Mouse (Mus musculus) lung, postnatal 0 days (tissue): Measurements from ENCODE around the gene Fhad1. TPM values are rescaled to one million over a fixed set of nuclear protein-coding genes. Genes with fewer than 3 reads are reported as not detected.
A peak's percentile ranks its signal among the peaks of the same experiment; 100 is the strongest.

ENCODE experiments used
- ATAC-seq: fragments of 200-750 bp; cut with Nextera tagmentation; 2 replicates; pipeline ENCODE4 v1.8.0; 2017; ENCODE audit warnings: moderate library complexity
- DNase-seq: peaks from one replicate; pipeline ENCODE4 v3.0.0-alpha.2; 2016; ENCODE audit warnings: low spot score
- H3K27ac ChIP-seq: fragments of 300-500 bp; sonication (generic); 2 replicates; pipeline ENCODE4 v1.5.1; 2014; ENCODE audit warnings: antibody characterized with exemption, mild to moderate bottlenecking, low read length, mixed read lengths
- H3K27me3 ChIP-seq: fragments of 300-500 bp; sonication (generic); replicated peaks from 2 replicates; pipeline ENCODE4 v1.6.1; 2014; ENCODE audit warnings: low read length, mixed read lengths; ENCODE audit not compliant: insufficient read depth
- H3K36me3 ChIP-seq: fragments of 300-500 bp; sonication (generic); 2 replicates; pipeline ENCODE4 v1.6.1; 2014; ENCODE audit warnings: low read length, mixed read lengths; ENCODE audit not compliant: insufficient read depth
- H3K4me1 ChIP-seq: fragments of 300-500 bp; sonication (generic); 2 replicates; pipeline ENCODE4 v1.6.1; 2014; ENCODE audit warnings: antibody characterized with exemption, low read depth, low read length, mixed read lengths; ENCODE audit not compliant: insufficient read depth
- H3K4me2 ChIP-seq: fragments of 300-500 bp; sonication (generic); replicated peaks from 2 replicates; pipeline ENCODE4 v1.6.1; 2014; ENCODE audit warnings: low read depth, mild to moderate bottlenecking, low read length, moderate library complexity, mixed read lengths
- H3K4me3 ChIP-seq: fragments of 300-500 bp; sonication (generic); 2 replicates; pipeline ENCODE4 v1.5.1; 2014; ENCODE audit warnings: low read depth, low read length
- H3K9ac ChIP-seq: fragments of 300-500 bp; sonication (generic); replicated peaks from 2 replicates; pipeline ENCODE4 v1.6.1; 2014; ENCODE audit warnings: low read depth, mild to moderate bottlenecking
- H3K9me3 ChIP-seq: fragments of 300-500 bp; sonication (generic); 2 replicates; pipeline ENCODE4 v1.6.1; 2016; ENCODE audit warnings: low read length, mixed read lengths
- CTCF ChIP-seq: IDR thresholded peaks from 2 replicates; pipeline ENCODE4 v1.5.1; 2016; ENCODE audit warnings: antibody characterized with exemption, mild to moderate bottlenecking
- EP300 ChIP-seq: IDR thresholded peaks from 2 replicates; pipeline ENCODE4 v1.6.1; 2016; ENCODE audit warnings: antibody characterized with exemption, mild to moderate bottlenecking, control low read depth
- WGBS: fragments of 180-500 bp; shearing (Covaris S2); extraction: QIAGEN DNeasy Blood & Tissue Kit; methylation state at CpG from one replicate; pipeline ENCODE4 v1.1.7; 2014; 5-methylcytosine and 5-hydroxymethylcytosine counted together
- polyA plus RNA-seq: library from polyadenylated mRNA; unstranded; fragments of >200 nt; fragmentation: Nextera tagmentation; extraction: Ambion mirVana; gene quantifications from 2 replicates; pipeline ENCODE4 v1.2.1, GENCODE M21; 2015

Gene Fhad1
- polyA plus RNA-seq, 1 experiment from 2014 or later, result 6.5 TPM

DNA sequence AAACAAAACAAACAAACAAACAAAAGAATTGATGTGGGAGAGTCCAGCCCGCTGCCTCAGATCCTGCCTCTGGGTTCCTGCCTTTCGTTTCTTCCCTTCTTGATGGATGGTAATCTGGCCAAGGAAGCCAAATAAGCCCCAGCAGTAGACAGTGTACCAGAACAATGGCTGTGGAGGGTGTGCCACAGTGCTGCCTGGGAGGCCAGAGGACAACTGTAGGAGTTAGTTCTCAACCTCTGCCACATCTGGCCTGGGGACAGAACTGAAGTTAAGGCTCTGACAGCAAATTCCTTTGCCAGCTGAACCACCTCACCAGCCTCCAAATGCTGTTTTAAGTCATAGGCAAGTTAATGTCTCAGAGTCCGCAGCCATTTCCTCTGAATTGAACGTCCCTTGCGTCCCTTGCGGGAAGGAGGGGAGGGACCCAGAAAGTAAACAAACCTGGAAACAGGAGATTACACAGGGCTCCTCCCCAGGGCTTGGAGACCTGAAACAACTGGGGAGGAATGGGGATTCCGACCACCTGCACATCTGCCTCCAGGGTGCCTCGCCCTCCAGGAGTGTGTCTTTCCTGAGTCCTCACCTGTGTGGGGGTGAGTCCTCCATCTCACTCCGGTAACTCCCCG, 133.5 kb downstream of the Fhad1 start:
- Histone ChIP-seq H3K4me1 (peaks cover 5% of the 10 kb centered on the region; the same call in 1 of the 2 replicates), H3K9me3 (no peaks in the 10 kb centered on the region), H3K36me3 (no peaks in the 10 kb centered on the region), H3K4me2 (no peak overlapping the region; the same call in 1 of the 2 replicates), H3K4me3 (no peak overlapping the region), H3K9ac (no peak overlapping the region), H3K27me3 (no peaks in the 10 kb centered on the region), H3K27ac (no peak overlapping the region)
- peak; percentile 18 for ATAC-seq
- WGBS, result 35% methylated on average over 10 of the region's 10 CpGs
- TF ChIP-seq EP300 (no peak), CTCF (no peak)
- peak; percentile 26 for DNase-seq

DNA sequence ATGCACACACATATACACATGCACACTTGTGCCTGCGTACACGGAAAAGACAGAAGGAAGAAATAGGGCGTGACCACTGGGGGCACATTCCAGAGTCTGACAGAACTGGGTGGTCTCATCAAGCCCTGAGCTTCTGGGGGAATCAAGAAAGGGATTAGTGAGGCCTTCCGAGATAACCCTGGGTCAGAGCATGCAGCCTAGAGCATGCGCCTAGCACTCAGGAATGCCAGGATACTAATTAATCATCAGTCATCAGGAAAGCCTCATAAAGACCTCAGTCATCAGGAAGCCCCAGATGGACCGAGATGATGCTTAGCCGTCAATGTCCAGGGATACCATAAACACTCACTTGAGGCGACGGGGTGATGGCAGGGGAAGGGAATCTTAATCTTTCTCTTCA, 135.0 kb downstream of the Fhad1 start:
- TF ChIP-seq EP300 (no peak), CTCF (no peak)
- H3K27me3 ChIP-seq, result no peaks in the 10 kb centered on the region
- DNase-seq, result no peak
- no peak overlapping the region for H3K4me3 ChIP-seq
- no peak for ATAC-seq
- H3K4me1 ChIP-seq, result peaks cover 9% of the 10 kb centered on the region; the same call in 1 of the 2 replicates
- no peaks in the 10 kb centered on the region for H3K9me3 ChIP-seq
- no peak overlapping the region for H3K27ac ChIP-seq
- no peaks in the 10 kb centered on the region for H3K36me3 ChIP-seq
- H3K9ac ChIP-seq, result no peak overlapping the region
- 47% methylated on average over 9 of the region's 9 CpGs for WGBS
- H3K4me2 ChIP-seq, result no peak overlapping the region

DNA sequence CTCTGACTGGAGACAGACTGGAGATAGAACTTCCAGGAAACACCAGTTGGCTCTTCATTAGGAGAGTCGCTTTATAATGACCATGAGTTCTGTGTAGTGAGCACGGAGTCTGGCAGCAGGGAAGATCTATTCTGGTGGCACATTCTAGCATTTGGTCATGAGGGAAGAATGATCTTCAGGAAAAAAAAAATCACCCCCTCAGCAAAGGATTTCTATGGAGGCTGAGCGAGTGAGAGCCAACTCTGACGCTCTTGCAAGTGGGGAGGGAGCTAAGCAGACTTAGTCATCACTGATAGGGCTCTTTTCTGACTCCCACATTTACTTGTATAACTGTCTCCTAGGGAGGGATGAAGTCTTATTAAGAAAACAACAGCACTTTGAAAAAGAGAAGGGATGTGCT, 135.8 kb downstream of the Fhad1 start:
- no peak overlapping the region for H3K27ac ChIP-seq
- no peak for TF ChIP-seq EP300
- H3K4me1 ChIP-seq, result peaks cover 9% of the 10 kb centered on the region; the same call in 1 of the 2 replicates
- H3K9me3 ChIP-seq, result no peaks in the 10 kb centered on the region
- H3K27me3 ChIP-seq, result no peaks in the 10 kb centered on the region
- no peaks in the 10 kb centered on the region for H3K36me3 ChIP-seq
- DNase-seq (peak; percentile 72), ATAC-seq (no peak)
- H3K9ac ChIP-seq, result no peak overlapping the region
- H3K4me2 ChIP-seq, result no peak overlapping the region
- WGBS, result 37% methylated on average over 4 of the region's 4 CpGs
- no peak overlapping the region for H3K4me3 ChIP-seq

DNA sequence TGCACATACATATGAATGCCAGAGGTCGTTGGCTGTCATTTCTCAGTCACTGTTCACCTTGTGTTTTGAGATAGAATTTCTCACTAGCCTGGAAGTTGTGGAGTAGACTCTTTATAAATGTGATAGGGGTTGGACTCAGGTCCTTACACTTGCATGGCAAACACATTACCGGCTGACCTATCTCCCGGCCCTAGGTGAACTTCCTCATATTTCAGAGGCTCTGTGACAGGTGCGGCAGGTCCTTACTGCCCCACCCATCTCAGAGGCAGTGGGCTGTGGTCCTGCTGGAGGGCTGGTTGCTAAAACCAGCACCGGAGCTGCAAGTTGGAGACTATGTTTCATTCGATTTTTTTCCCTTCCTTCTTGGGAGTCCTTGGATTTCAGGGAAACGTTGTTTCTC, 136.3 kb downstream of the Fhad1 start:
- ATAC-seq (no peak), DNase-seq (peak; percentile 56)
- Histone ChIP-seq H3K4me1 (peaks cover 10% of the 10 kb centered on the region; the same call in 1 of the 2 replicates), H3K4me2 (no peak overlapping the region), H3K36me3 (no peaks in the 10 kb centered on the region), H3K27me3 (no peaks in the 10 kb centered on the region), H3K9ac (no peak overlapping the region), H3K9me3 (no peaks in the 10 kb centered on the region), H3K27ac (no peak overlapping the region), H3K4me3 (no peak overlapping the region)
- 25% methylated on average over 7 of the region's 7 CpGs for WGBS
- TF ChIP-seq CTCF (no peak), EP300 (0 out of 2 replicates have a peak, but pooled peaks have one; percentile 7)

DNA sequence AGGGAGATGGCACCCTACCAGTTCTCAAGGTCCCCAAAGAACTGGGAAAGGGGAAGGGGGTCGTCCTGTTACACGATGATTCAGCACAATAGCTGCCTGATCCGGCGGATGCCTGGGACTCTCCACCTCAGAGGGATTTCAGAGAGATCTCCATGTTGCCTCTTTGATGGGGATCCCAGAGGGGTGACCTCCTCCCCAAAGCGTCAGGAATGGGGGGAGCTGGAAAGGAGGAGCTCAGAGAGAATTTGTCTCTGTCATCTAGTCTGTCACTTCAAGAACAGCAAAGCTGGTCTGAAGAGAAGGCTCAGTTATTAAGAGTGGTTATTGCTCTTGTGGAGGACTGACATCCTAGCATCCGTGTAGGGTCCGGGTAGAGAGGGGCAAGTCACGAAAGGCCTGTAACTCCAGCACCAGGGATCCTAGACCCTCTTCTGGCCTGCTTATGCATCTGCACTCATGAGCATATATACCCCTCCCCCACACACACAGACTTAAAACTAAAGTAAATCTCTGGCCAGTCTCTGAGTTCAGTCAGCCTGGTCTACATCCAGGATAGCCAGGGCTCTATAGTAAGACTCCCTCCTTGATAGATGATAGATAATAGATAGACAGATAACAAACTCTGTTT, 139.3 kb downstream of the Fhad1 start:
- Histone ChIP-seq H3K27ac (no peak overlapping the region), H3K9ac (no peak overlapping the region), H3K4me1 (peaks cover 19% of the 10 kb centered on the region), H3K4me3 (0 out of 2 replicates have a peak overlapping the region, but pooled peaks have one; percentile 85), H3K9me3 (no peaks in the 10 kb centered on the region), H3K27me3 (no peaks in the 10 kb centered on the region), H3K36me3 (no peaks in the 10 kb centered on the region), H3K4me2 (peak overlapping the region; percentile 95)
- peak; percentile 39 for DNase-seq
- no peak for ATAC-seq
- WGBS, result 9% methylated on average over 8 of the region's 8 CpGs
- 0 out of 2 replicates have a peak, but pooled peaks have one; percentile 8 for TF ChIP-seq CTCF
- TF ChIP-seq EP300, result no peak

DNA sequence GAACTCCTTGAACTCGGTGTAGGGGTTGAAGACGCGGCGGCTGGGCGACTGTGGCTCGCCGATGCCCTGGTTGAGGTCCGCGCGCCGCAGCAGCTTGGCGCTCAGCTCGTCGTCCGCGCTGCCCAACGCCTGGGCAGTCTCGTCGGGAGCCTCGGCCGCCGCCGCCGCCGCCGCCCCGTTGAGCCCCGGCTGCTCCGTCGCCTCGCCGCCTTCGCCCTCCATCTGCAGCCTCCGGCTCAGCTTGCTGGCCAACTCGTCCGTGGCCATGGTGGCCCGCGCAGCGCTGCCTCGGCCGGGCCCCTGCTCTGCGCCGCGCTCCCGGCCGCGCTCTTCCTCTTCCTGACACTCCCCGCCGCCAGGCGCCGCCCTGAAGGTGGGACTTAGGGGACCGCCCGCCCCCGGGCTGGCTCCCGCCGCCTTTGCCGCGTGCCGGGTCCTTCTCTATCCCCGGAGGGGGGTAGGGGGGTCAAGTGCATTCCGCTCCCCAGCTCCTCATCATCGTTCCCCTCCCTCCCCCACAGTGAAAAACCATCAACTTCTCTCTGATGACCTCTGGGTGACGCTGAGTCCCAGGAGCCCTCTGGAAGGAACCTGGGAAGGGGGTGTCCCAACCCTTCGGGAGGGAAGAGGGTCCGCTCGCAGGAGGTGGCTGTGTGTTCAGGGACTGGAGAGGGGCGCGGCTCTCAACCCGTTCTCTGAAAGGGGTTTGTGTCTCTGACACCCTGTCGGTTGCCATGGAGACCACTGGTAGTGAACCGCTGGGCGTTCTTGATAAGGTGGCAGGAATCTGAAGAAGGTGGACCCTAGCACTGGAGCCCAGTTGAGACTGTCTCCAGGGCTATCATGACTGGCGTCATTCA, 140.1 kb downstream of the Fhad1 start, which contains the start of gene Efhd2:
Gene Efhd2 (minus strand): TSS at position 320 of the 860 bp plus-strand sequence.
- Histone ChIP-seq H3K9me3 (no peaks in the 10 kb centered on the region), H3K4me1 (peaks cover 25% of the 10 kb centered on the region), H3K27me3 (no peaks in the 10 kb centered on the region), H3K4me2 (peak within 1 kb of the TSS; percentile 95), H3K4me3 (peak within 1 kb of the TSS; percentile 85), H3K27ac (peak within 1 kb of the TSS; percentile 66), H3K36me3 (no peaks in the 10 kb centered on the region), H3K9ac (peak within 1 kb of the TSS; percentile 76)
- ATAC-seq (peak; percentile 86), DNase-seq (peak; percentile 90)
- WGBS, result 1% methylated on average over 60 of the region's 73 CpGs
- peak; percentile 12; the same call in 1 of the 2 replicates for TF ChIP-seq CTCF
- no peak for TF ChIP-seq EP300
